Mouse (Mus musculus) liver, embryonic 14.5 days (tissue): Measurements from ENCODE around the gene Parp16. TPM values are rescaled to one million over a fixed set of nuclear protein-coding genes. Genes with fewer than 3 reads are reported as not detected.

ENCODE experiments used
- ATAC-seq: fragments of 200-750 bp; cut with Nextera tagmentation; 2 replicates; pipeline ENCODE4 v1.8.0; 2017; ENCODE audit warnings: moderate number of reproducible peaks, mild to moderate bottlenecking, moderate library complexity; ENCODE audit not compliant: insufficient read depth
- DNase-seq, 3 experiments: peaks; one replicate each; pipeline ENCODE4 v3.0.0-alpha.2; 2012 to 2013; ENCODE audit warnings: low read depth in 3 of 3, low spot score in 3 of 3
- H3K27ac ChIP-seq: fragments of 300-500 bp; sonication (generic); 2 replicates; pipeline ENCODE4 v1.5.1; 2014; ENCODE audit warnings: moderate library complexity, mild to moderate bottlenecking, control low read depth, inconsistent platforms
- H3K27me3 ChIP-seq: fragments of 300-500 bp; sonication (generic); 2 replicates; pipeline ENCODE4 v1.6.1; 2014; ENCODE audit warnings: mild to moderate bottlenecking, low read length, moderate library complexity; ENCODE audit not compliant: control insufficient read depth, insufficient read depth
- H3K36me3 ChIP-seq: fragments of 300-500 bp; sonication (generic); replicated peaks from 2 replicates; pipeline ENCODE4 v1.6.1; 2014; ENCODE audit warnings: low read depth; ENCODE audit not compliant: control insufficient read depth, insufficient read depth
- H3K4me1 ChIP-seq, 2 experiments: fragments of 200-500 bp in 1 of 2; fragments of 300-500 bp in 1 of 2; sonication (generic) in 1 of 2; replicated peaks; 2 replicates each; pipeline ENCODE4 v1.6.1; 2012 to 2014; ENCODE audit warnings: antibody characterized with exemption in 1 of 2, inconsistent platforms in 1 of 2, low read length in 1 of 2; ENCODE audit not compliant: control insufficient read depth in 2 of 2, insufficient read depth in 2 of 2
- H3K4me2 ChIP-seq: fragments of 300-500 bp; sonication (generic); 2 replicates; pipeline ENCODE4 v1.6.1; 2014; ENCODE audit warnings: low read depth, mild to moderate bottlenecking, control low read depth, moderate library complexity
- H3K4me3 ChIP-seq, 2 experiments: fragments of 200-500 bp in 1 of 2; fragments of 300-500 bp in 1 of 2; sonication (generic) in 1 of 2; 2 replicates each; pipeline ENCODE4 v1.5.1; 2012 to 2014; ENCODE audit warnings: low read depth in 2 of 2, low read length in 2 of 2, mild to moderate bottlenecking in 2 of 2, control low read depth in 1 of 2, inconsistent platforms in 1 of 2, moderate library complexity in 1 of 2; ENCODE audit not compliant: insufficient read depth in 1 of 2
- H3K9ac ChIP-seq: fragments of 300-500 bp; sonication (generic); replicated peaks from 2 replicates; pipeline ENCODE4 v1.6.1; 2014; ENCODE audit warnings: mild to moderate bottlenecking, control low read depth, moderate library complexity
- H3K9me3 ChIP-seq: fragments of 300-500 bp; sonication (generic); 2 replicates; pipeline ENCODE4 v1.6.1; 2016; ENCODE audit warnings: low read length, mixed read lengths; ENCODE audit not compliant: control insufficient read depth
- CTCF ChIP-seq: IDR thresholded peaks from 2 replicates; pipeline ENCODE4 v1.5.1; 2016; ENCODE audit warnings: antibody characterized with exemption, low read depth, control low read depth
- EP300 ChIP-seq: IDR thresholded peaks from 2 replicates; pipeline ENCODE4 v1.6.1; 2016; ENCODE audit warnings: antibody characterized with exemption, low read depth
- WGBS: fragments of 180-500 bp; shearing (Covaris S2); extraction: QIAGEN DNeasy Blood & Tissue Kit; methylation state at CpG from one replicate; pipeline ENCODE4 v1.1.7; 2014; ENCODE audit not compliant: insufficient replicate concordance; 5-methylcytosine and 5-hydroxymethylcytosine counted together
- polyA plus RNA-seq, 2 experiments: library from polyadenylated mRNA; depleted of rRNA in 1 of 2; stranded (reverse) in 1 of 2; unstranded in 1 of 2; fragments of >200 nt; fragmentation: Nextera tagmentation in 1 of 2; extraction: Ambion mirVana in 1 of 2; gene quantifications; 2 replicates each; pipeline versions ENCODE4 v1.2.1 to v1.2.3; 2012 to 2014

Parp16 gene
- polyA plus RNA-seq, 2 experiments: 5.7 to 7.2 TPM

GRCm38 (mm10) chr9:65191755-65192469 is 3.2 kb upstream of the Parp16 start:
- DNase-seq: no peak

GRCm38 (mm10) chr9:65193214-65193613 is 1.9 kb upstream of the Parp16 start:
- Histone ChIP-seq H3K4me2 (peak overlapping the region; percentile 39), H3K36me3 (no peaks in the 10 kb centered on the region), H3K27ac (no peak overlapping the region), H3K27me3 (no peaks in the 10 kb centered on the region), H3K9me3 (no peaks in the 10 kb centered on the region), H3K9ac (no peak overlapping the region), H3K4me3 (peak overlapping the region in 1 of 2 experiments; percentile 25; a peak in 1 of 4 replicates), H3K4me1 (peaks cover 25 to 37% of the 10 kb centered on the region in 2 experiments)
- ATAC-seq: no peak
- 42% methylated on average over 12 of the region's 12 CpGs for WGBS
- TF ChIP-seq EP300 (no peak), CTCF (no peak)
- no peak for DNase-seq

More at GRCm38 (mm10) chr9:65191755-65192469, 3.2 kb upstream of the Parp16 start:
- 56% methylated on average over 8 of the region's 8 CpGs for WGBS
- peaks cover 12 to 24% of the 10 kb centered on the region in 2 experiments for H3K4me1 ChIP-seq
- no peaks in the 10 kb centered on the region for H3K36me3 ChIP-seq
- H3K9ac ChIP-seq: no peak overlapping the region
- H3K27ac ChIP-seq: no peak overlapping the region
- no peak for TF ChIP-seq CTCF
- TF ChIP-seq EP300: no peak
- H3K9me3 ChIP-seq: no peaks in the 10 kb centered on the region
- ATAC-seq: no peak
- H3K4me2 ChIP-seq: no peak overlapping the region
- H3K27me3 ChIP-seq: no peaks in the 10 kb centered on the region
- no peak overlapping the region for H3K4me3 ChIP-seq

- Histone ChIP-seq H3K36me3 (no peaks in the 10 kb centered on the region), H3K4me2 (no peak overlapping the region; the same call in 1 of the 2 replicates), H3K9ac (peak overlapping the region; percentile 43; the same call in 1 of the 2 replicates), H3K27me3 (no peaks in the 10 kb centered on the region), H3K27ac (peak overlapping the region; percentile 73), H3K4me1 (peaks cover 35 to 54% of the 10 kb centered on the region in 2 experiments), H3K4me3 (no peak overlapping the region), H3K9me3 (no peaks in the 10 kb centered on the region)
- ATAC-seq (peak; percentile 0; the same call in 1 of the 2 replicates), DNase-seq (no peak)
- TF ChIP-seq EP300 (no peak), CTCF (no peak)
- 22% methylated on average over 8 of the region's 8 CpGs for WGBS
Measured at GRCm38 (mm10) chr9:65195621-65195981, 448 bp downstream of the Parp16 start.

- no peaks in the 10 kb centered on the region for H3K9me3 ChIP-seq
- H3K9ac ChIP-seq: peak overlapping the region; percentile 58
- H3K27ac ChIP-seq: peak overlapping the region; percentile 73
- H3K4me1 ChIP-seq: peaks cover 35 to 57% of the 10 kb centered on the region in 2 experiments
- WGBS: 2% methylated on average over 9 of the region's 9 CpGs
- H3K4me2 ChIP-seq: peak overlapping the region; percentile 57
- peak; percentile 70 to 82 (median 74) for DNase-seq
- H3K36me3 ChIP-seq: no peaks in the 10 kb centered on the region
- TF ChIP-seq CTCF: no peak
- peak; percentile 78 for TF ChIP-seq EP300
- ATAC-seq: peak; percentile 87
- H3K4me3 ChIP-seq: no peak overlapping the region
- H3K27me3 ChIP-seq: no peaks in the 10 kb centered on the region
Measured at GRCm38 (mm10) chr9:65195982-65196737, 1.0 kb downstream of the Parp16 start.
